Mouse (Mus musculus) CD4-positive, CD25-positive, alpha-beta regulatory T cell, adult 4 months (primary cell): ENCODE measurements at regions not wholly inside any gene's neighbourhood (a gene's known extent, or its start where the extent isn't known, plus 50 kb on each side); places are given as distances from the start of the nearest gene placed in this dataset.

Experiments
- ATAC-seq: one replicate; pipeline ENCODE4 v1.8.0; 2017

DNA sequence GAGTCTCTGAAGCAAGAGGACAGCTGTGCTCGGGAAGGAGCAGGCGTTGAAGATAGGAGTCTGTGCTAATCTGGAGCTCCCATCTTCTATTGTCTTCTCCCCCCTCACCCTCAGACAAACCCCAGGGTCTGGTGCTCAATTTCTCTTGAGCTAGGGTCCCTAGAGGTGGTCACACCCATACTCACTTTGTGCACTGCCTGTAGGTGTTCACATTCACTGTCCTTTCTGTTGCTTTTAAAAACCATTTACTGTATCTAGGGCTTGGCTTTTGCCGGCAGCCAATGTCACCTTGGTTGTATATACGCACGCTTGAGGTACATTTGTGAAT lies 319.6 kb upstream of the Jarid2 start:
- no peak for ATAC-seq

DNA sequence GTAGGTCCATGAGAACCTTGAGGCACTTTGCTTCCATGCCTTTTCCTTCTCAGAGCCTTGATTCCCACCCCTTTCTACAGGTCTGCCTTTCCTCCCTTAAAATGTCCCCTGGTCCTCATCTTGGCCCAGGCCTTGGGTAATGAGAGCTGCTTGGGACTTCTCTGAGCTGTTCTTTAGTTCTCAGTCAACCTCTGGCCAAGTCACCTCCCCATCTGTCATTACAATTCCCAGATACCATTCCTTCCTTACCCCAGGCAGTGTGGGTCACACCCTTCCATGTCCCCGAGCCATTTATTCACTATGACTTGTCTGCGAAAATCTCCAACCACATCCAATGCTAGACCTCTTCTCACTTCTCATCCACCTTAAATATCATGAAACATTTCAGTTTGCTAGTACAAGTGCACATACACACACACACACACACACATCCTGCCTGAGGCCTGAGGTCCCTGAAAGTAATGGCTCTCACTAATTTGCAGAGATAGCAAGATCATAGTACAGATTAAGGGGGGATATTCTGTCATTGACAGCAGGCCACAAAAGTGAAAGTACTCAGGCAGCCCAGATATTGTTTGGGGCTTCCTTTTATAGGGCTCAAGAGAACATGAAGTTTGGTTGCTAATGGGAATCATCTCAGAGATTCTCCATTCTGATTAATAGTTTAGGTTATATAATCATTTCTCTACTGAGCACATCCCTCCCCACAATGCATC lies 317.3 kb upstream of the Jarid2 start:
- peak; percentile 53 for ATAC-seq

DNA sequence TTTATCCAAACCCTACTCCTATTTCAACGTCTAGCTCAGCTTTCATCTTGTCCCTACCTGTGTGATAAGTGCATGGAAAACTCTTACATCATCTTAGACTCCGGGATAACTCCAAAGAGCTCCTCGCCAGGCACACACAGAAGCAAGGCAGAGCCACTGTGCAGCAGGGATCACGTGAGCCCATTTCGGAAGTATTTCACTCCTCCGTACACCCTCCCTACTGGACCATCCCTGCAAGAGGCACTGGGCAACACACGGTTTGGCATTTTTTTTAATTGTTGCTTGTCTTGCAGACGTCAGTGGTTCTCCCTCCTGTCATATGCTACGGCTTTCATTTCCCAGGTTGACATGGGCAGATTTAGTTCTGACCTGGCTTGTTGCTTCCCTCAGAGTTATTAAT lies 316.0 kb upstream of the Jarid2 start:
- no peak for ATAC-seq

DNA sequence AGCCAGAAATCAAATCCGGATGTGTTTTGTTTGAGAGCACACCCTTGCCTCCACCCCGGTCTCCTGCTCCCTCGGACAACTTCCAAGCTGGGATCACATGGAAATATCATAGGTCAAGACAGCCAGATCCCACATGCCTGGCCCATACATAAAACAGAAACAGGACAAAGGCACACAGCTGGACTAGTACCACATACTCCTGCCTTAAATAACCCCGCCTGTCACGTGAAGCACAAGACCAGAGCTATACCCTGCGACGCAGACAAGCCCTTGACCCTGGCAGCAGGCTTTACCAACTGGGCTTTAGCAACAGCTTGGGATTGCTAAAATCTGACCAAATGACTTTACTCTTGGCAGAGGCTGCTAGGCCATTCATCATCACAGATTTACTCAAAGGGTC lies 313.3 kb upstream of the Jarid2 start:
- ATAC-seq: no peak

DNA sequence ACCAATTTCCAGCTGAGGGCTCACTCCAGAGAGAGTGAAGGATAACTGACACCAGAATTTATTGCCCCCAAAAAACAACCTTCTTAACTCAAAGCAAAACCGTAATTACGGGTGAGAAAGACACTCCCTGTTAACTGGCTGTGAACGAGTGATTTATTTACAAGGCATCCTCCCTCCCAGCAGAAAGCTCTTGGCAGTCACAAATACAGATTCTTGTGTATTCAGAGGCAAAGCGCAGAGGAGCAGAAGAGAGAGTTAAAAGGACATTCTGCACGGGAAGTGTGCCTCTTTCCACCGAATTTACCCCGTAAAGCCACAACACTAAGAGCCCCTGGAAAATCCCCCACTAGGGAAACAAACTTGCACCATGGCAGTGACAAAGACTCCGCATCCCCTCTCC lies 312.3 kb upstream of the Jarid2 start:
- ATAC-seq: no peak

DNA sequence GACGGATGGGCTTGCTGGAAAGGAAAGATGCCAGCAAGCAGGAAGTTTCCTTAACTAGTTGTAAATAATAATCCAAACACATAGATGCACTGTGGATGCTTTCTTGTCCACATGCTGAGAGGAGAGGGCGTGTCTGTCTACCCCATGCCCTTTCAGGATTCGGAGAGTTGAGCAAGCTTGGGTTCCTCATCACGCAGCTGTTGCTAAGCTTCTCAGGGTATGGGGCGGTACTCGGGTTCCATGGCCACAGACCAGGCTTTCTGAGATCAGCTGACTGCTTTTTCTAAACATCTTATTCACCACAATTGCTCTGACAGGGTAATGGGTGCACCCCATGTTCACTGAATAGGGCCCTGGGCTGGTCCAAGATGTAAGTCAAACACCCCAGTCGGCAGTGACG lies 310.2 kb upstream of the Jarid2 start:
- no peak for ATAC-seq

DNA sequence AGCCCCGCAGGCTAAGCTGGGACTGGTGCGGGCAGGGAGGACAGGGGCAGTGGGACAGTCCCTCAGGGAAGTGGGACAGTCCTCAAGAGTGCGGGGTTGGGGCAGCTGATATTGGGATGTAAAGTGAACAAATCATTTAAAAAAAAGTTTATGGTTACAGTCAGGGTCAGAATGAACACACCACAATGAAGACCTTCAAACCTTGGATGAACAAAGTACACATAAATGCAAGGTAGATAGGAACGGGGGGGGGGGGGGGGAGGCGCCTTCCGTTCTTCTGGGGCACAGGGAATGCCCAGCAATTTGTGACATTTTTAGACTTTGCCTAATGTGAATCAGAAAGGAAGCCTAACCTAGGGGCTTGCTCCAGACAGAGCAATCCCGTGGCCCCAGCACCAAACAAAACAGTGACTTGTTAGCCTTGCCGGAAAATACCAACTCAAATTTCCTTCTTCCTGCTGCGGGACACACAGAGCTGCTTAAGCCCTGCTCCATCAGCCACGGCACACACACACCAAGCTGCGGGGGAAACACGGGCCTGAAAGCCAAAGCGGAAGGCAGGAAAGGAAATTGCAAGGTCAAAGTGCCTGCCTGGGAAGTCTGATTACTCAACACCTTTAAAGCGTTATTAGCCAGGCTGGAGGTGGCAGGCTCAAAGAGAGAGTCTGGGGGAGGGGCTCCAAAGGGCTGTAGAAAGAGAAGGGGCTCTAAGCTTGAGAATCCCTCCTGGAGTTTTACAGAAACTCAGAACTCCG lies 309.6 kb upstream of the Jarid2 start:
- no peak for ATAC-seq

DNA sequence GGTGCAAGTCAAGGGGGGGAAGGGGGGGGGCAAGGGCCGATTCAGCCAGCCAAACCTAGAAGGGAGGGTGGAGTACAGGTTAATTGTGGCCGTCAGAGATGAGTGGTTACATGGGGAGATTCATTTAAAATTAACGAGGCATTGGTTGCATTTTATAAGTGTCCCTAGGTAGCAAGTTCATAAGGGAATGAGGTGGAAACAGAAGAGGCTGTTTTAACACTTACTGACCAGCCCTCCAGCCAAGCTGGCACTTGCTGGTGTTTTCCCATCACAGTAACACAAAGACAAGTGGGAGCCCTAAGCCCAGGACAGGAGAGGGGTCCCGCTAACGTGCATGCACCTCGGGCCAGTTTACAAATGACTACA lies 309.1 kb upstream of the Jarid2 start:
- ATAC-seq: no peak

DNA sequence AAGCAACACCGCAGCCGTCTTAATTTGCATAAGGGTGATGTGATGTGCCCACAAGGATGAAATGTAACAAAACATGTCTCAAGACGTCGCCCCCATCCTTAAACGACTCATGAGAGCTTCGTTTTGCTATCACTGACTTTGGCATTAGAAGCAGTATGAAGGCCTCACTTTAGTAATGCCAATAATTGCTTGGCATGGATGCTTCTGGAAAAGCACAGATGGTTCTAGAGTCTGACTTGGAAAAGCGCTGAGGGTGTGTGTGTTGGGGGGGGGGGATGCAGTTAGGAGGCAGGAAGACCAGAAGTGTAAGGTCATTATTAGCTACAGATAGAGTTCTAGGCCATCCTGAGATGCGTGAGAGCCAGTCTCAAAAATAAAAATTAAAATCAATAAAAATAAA lies 308.3 kb upstream of the Jarid2 start:
- ATAC-seq: no peak

DNA sequence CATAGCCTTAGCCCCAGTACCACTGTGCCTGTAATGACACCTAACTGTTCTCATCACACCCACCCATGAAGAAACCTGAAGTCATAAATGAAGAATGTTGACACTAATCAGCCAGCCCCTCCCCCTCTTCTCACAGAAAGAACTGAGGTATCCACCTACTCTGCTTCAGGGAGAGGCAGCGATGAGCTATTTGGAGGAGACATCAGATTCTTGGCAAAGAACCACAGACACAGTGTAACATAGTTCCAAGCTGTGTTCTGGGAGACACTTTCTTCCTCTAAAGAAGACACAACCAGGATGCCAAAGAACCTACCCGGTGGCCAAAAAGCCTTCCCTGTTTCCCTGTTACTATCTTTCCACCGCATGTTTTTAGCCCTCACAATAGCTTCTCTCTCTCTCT lies 307.8 kb upstream of the Jarid2 start:
- no peak for ATAC-seq

DNA sequence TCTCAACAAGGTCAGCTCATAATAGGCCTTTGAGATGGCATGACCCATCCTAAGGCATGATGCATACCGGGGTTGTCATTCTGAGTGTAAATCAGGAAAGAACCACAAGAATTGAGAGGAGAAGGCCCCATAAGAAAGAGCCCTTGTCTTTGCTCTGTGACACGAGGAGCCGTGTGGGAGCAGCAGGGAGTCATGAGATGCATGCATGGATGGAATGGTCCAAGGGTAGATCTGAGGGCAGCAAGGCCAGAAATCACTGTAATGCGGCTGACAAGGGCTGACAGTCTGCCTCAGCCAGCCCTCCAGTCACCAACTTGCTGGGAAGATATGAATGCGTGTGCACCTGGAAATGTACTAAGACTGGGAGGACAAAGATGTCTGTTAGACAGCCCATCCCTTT lies 307.4 kb upstream of the Jarid2 start:
- no peak for ATAC-seq

DNA sequence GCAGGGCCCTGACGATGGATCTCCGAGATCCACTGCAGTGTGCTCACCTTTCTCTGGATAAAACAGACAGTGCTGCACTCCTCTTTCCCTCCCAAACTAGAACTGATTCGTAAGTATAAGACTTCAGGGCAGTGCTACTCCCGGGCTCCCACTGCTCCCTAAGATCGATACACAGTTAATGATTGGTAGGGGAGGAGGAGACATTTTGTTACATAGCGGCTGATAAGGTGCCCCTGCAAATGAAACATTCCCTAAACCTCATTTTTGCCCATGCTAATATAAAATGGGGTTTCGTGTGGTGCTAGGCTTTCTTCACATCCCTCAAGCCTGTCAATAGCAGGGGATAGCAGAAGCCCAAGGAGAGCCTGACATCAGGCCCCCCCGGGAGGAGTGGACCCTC lies 298.8 kb upstream of the Jarid2 start:
- ATAC-seq: no peak

DNA sequence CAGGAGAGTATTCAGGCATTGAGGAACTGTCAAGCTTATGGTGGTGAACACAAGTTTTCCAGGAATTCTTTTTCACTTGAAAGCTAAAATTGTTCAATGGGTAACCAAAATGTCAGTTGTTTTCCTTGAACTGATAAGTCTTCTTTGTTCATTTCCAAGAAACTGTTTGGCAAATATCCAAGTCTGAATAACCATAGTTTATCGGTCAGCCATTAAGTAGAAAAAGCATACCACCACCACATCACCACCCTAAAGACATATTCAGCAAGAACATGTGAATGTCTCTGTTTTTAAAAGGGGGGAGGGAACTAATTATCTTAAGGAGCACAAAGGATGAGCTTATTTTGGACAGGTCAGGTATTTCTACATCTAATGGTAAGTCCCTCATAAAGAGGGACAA lies 291.6 kb upstream of the Jarid2 start:
- ATAC-seq: no peak

DNA sequence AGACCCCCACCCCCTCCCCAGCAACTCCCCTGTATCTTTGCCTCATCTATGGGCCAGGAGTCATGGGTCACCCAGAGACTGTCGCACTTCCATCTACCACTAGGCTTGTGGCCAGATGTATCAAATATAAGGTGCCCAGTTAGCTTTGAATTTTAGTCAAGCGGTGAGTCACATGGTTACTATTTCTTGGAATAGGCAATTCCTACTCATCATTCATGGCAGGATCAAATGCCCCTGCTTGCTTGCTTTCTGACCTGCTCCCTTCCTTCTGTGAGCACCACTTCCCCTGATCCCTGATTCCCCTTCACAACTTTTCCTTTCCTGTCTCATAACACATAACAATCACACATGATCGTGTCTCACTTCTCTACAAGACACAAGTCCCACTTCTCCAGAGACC lies 288.2 kb upstream of the Jarid2 start:
- ATAC-seq: no peak

DNA sequence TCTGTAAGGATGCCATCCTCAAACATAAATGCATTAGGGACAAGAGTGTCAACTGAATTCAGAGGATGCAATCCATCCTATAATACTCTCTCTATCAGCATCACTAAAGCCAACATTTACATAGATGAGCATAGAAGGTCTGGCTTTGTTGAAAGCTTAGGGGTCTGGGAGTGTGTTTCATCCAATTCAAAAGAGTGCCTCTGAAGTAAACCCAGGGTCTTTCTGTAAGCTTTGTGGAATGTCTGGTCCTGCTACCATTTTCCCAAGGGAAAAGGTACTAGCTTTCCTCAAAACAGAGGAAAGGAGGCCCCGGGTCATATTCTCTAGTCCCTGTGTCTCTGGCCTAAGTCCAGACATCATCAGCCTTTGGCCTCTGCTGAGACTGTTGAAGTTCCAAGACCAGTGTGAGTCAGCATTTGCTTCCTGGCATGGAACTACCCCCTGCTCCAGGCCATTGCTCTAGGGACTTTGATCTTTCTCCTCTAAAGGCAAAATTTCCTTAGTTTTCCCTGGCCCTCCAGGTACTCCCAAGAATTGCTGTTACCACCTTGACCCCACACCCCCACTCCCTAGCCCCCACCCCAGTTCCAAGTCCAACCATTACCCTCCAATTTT lies 280.0 kb upstream of the Jarid2 start:
- no peak for ATAC-seq

DNA sequence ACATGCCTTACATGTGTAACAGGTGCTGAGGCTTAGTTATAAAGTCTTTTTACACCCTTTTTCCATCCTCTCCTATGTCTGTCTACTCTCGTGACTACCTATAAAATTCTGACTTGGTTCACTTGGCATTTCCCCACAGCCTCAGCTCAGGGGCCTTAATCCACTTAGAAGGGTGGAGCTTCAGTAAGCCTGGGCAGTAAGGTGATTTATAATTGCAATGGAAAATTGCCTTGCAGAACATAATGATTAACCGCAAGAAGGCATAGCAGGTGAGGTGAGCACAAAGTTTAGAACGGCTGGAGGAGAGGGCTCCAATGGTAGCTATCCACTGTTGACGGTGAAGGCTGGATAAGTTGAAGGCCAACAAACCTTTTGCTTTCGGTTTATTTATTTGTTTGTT lies 278.1 kb upstream of the Jarid2 start:
- no peak for ATAC-seq

DNA sequence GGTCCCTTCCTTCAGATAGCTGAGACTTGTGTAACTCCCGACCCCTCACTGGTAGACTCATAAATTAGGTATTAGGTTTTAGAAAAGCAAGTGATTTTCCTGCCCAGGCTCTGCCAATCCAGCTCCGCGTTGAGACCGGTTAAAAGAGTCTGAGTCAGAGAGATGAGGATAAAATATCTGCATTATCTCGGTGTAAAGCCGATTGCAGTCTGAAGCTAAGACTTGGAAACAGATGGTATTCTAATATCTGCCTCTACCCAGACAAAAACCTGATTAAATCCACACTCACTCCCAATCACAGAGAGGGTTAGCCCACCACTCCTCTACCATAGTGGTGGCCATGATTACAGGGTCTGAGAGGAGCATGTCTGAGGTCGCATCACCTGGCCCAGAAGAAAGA lies 276.1 kb upstream of the Jarid2 start:
- ATAC-seq: no peak

DNA sequence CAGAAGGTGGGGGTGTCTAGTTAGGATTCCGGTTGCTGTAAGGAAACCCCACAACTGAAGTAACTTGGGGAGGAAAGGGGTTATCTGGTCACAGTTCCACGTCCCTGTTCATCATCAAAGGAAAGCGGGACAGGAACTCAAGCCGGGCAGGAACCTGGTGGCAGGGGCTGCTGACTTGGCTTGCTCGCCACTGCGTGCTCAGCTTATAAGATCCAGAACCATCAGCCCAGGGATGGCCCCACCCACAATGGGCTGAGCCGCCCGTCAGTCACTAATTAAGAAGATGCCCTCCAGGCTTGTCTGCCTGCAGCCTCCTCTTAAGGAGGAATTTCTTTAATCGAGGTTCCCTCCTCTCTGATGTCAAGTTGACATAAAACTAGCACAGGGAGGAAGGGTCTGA lies 275.1 kb upstream of the Jarid2 start:
- no peak for ATAC-seq

DNA sequence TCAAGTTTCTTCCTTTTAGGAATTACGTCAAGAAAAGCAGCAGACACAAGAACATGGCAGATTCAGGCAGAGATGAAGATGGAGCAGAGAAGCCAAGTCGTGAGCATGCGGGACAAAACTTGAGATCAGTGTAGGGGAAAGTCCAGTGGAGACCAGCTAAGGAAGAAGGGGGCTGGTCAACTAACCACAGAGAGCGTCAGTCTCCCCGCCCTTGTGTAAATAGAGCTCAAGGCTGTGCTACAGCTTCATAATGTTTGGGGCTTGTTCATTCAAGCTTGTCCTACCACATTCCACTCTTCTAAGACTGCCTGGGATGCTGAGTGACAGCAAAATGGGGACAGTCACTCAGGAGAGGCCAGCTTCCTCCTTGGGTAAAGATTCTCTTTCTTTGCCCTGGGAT lies 274.1 kb upstream of the Jarid2 start:
- ATAC-seq: no peak

DNA sequence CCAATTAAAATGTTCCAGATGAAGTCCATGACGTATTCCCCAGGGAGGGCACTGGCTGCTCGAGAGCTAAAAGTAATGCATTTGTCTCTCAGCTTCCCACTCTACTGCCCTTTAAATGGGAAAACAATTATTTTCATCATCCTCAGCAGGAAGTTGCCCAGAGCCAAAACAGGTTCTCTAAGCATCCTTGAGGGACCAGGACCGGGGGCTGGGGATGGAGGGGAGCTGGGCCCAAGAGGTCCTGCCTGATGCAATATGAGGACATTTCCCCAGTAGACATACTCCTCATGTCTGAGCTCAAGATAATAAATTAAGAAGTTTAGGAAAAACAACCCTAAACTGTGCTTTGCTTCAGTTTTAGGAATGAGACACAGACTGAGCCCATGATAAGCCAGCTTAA lies 270.5 kb upstream of the Jarid2 start:
- no peak for ATAC-seq

DNA sequence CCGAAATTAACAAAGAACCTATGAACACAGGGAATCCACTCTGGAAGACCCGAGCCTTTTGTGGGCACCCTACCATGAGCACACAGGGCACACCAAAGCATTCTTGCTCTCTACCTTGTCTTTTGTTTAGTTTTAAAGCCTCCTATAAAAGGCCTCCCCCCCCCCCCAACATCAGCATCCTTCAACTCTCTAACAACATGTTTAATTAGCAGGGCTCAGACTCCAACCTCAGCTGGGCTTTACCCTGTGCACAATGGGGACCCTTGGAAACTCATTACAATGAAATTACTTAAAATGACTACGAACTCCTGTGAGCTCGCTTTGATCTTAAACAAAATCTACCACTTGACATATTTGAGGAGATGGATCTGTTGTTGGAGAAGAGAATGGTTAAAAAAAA lies 270.1 kb upstream of the Jarid2 start:
- ATAC-seq: no peak

DNA sequence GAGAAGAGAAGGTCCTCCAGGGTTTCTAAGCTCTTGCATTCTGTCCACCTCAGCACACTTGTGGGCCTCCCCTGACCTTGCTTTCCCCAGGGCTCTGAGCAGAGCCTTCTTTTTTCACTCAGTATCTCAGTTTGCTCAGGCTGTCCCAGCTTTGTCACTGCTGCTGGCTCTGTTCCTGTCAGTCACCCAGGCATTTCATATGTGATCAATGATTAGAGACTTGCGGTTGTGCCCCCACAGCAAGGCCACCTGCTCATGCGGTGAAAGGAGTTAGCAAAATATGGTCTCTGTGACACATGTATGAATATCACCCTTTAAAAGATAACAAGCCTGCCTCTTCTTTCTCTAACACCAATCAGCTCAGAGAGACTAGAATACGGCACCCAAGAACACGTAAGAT lies 265.6 kb upstream of the Jarid2 start:
- ATAC-seq: no peak

DNA sequence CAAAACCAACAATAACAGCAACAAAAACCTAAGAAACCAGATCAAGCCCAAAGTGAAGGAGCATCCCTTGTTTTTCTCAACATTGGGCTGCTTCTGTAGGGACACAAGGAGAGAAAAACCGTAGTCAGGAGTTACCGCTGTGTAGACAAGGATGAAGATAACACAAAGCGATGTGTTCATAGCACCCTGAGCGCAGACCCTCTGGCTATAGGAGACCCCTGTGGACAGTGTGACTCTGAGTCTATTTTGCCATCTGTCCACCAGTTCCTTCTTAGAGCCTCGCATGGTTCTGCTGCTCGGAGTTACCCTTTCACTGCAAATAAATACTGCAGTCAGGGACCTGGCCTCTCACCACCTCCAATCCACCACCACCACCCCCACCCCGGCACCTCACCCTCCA lies 263.7 kb upstream of the Jarid2 start:
- ATAC-seq: no peak

DNA sequence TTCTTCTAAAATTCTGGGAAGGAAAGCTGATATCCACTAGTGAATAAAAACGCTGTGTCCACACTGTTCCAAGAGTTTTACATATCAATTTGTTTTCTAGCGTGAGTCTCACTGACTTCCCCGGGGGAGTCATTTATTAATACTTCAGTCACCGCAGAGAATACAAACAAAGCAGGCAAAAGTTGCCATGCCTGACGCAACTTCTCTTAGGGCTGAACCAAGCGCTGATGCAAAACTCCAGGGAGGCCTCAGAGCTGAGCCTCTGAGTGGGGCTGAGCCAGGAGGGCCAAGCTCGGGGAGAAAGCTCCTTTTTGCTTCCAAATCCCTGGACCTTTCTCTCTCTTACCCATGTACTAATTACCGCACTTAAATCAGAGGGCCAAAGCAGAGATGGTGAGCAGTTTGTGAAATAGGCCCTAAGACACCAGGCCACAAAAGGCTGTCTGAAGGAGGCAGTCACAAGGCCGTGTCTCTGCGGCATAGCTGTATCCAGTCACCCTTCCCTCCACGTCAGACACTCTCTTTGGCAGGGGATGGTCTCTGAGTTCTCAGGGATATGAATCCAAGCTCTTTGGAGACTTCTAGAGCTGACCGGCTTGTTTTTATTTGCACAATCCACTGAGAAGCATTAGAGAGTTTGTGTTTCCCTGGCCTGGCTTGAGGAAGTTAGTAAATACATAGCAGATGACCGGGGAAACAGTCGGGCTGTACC lies 260.2 kb upstream of the Jarid2 start:
- ATAC-seq: no peak
